Mouse (Mus musculus): ENCODE measurements around the gene Gdf1. TPM values are rescaled to one million over a fixed set of nuclear protein-coding genes. Genes with fewer than 3 reads are reported as not detected.

Gdf1 gene
- total and polyA plus RNA-seq, 3 experiments: 0.14 TPM; not detected in 2

DNA sequence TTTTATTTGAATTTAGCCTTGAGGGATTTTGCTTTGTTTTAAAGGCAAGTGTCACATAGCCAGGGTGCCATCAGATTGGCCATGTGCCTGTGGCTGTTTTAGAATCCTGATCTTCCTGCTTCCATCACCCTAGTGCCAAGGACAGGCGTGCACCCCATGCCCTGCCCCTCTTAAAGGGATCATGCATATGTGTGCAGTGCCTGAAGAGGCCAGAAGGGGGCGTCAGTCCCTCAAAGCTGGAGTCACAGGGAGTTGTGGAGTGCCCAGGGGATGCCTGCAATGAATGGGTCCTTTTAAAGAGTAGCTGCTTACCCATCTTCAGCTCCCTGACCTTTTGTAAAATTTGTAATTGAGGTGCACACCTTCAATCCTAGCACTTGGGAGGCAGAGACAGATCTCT lies 20.3 kb upstream of the Gdf1 start:
- Histone ChIP-seq H3K79me2 (replicated peaks; ENCODE audit: control insufficient read depth, insufficient read depth, low read length) (no peaks in the 10 kb centered on the region), H3K36me3 (ENCODE audit: control insufficient read depth, insufficient read depth, low read length) (no peaks in the 10 kb centered on the region), H3K4me3 (no peak overlapping the region), H3K27ac (no peak overlapping the region), H3K4me1 (ENCODE audit: control insufficient read depth, insufficient read depth, low read length) (0 out of 2 replicates have a peak, but pooled peaks cover 2% of the 10 kb centered on the region), H3K9ac (ENCODE audit: low read depth, low read length) (no peak overlapping the region), H3K27me3 (ENCODE audit: control insufficient read depth, insufficient read depth, low read length) (no peaks in the 10 kb centered on the region)
- no peak for DNase-seq
- TF ChIP-seq EP300 (IDR thresholded peaks at IDR 0.05; ENCODE audit: insufficient read depth, low read depth, low read length): no peak
- peak; percentile 67 for TF ChIP-seq CTCF (IDR thresholded peaks at IDR 0.05)
- no peak for TF ChIP-seq POLR2A (IDR thresholded peaks at IDR 0.05; ENCODE audit: insufficient read depth, low read depth, low read length)
- intact Hi-C loops (cut with DNase I): no loop called here
- 38% methylated on average over 2 of the region's 2 CpGs for WGBS

DNA sequence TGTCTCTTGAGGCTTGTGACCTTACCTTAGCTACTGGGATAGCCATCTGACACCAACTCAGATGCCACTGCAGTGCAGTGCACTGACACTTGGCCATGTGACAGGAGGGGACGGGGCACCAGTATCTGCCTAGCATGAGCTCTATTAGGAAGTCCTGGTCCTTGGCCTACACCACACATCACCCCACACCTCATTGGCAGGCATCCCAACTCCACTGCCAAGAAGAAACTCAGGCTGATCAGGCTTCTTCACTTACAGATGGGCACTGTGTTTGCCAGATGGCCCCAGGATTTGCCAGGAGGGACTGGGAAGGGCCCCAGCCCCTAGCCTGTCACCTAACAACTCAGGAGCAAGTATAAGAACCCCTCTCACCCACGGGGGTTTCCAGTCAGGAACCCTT lies 16.2 kb upstream of the Gdf1 start:
- H3K36me3 ChIP-seq (ENCODE audit: control insufficient read depth, insufficient read depth, low read length): no peaks in the 10 kb centered on the region
- intact Hi-C loops (cut with DNase I): no loop called here
- 41% methylated on average over 2 of the region's 2 CpGs for WGBS
- no peak overlapping the region for H3K4me3 ChIP-seq
- H3K27me3 ChIP-seq (ENCODE audit: control insufficient read depth, insufficient read depth, low read length): no peaks in the 10 kb centered on the region
- no peaks in the 10 kb centered on the region for H3K79me2 ChIP-seq (replicated peaks; ENCODE audit: control insufficient read depth, insufficient read depth, low read length)
- H3K9ac ChIP-seq (ENCODE audit: low read depth, low read length): no peak overlapping the region
- no peak overlapping the region for H3K27ac ChIP-seq
- H3K4me1 ChIP-seq (ENCODE audit: control insufficient read depth, insufficient read depth, low read length): no peaks in the 10 kb centered on the region
- TF ChIP-seq EP300 (IDR thresholded peaks at IDR 0.05; ENCODE audit: insufficient read depth, low read depth, low read length) (no peak), POLR2A (IDR thresholded peaks at IDR 0.05; ENCODE audit: insufficient read depth, low read depth, low read length) (0 out of 2 replicates have a peak, but pooled peaks have one; percentile 20)
- DNase-seq: peak in 1 of 2 experiments; percentile 33

DNA sequence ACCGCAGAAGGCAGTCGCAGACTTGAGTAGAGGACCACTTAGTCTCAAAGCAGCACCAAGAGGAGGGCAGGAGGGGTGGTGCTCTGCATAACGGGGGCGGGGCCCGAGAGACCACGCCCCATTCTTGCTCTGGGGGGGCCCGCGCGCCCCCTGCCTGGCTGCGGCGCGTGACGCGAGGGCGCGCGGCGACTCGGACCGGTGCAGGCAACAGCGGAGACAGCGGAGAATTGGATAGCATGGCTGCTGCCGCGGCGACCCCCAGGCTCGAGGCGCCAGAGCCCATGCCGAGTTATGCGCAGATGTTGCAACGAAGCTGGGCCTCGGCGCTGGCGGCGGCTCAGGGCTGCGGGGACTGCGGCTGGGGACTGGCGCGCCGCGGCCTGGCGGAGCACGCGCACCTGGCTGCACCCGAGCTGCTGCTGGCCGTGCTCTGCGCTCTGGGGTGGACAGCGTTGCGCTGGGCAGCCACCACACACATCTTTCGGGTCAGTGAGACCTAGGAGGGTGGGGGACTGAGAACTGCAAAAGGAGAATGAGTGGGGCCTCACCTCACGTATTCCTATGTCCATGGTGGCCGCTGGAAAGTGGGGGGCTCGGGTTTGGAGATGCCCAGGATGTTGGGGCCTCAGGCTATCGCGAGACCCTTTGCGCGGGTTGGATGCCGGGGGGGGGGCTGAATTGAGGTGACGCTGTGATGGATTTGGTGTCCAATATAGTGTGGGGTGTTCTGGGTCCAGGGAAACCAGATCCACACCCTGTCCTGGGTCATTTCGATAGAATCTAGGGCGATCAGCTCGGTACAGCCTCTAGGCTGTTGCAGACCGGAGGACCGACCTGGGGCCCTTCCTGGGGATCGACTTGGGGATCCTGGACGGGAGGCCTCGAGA lies 13.8 kb upstream of the Gdf1 start, which contains the start of gene Cers1:
Cers1 (plus strand) TSS at position 152 of the 887 bp plus-strand sequence.
- Histone ChIP-seq H3K36me3 (ENCODE audit: control insufficient read depth, insufficient read depth, low read length) (no peaks in the 10 kb centered on the region), H3K4me1 (ENCODE audit: control insufficient read depth, insufficient read depth, low read length) (no peaks in the 10 kb centered on the region), H3K27me3 (ENCODE audit: control insufficient read depth, insufficient read depth, low read length) (no peaks in the 10 kb centered on the region), H3K79me2 (replicated peaks; ENCODE audit: control insufficient read depth, insufficient read depth, low read length) (no peaks in the 10 kb centered on the region), H3K27ac (no peak within 1 kb of the TSS), H3K9ac (ENCODE audit: low read depth, low read length) (peak within 1 kb of the TSS; percentile 68), H3K4me3 (peak within 1 kb of the TSS; percentile 53)
- WGBS: 6% methylated on average over 66 of the region's 66 CpGs
- no peak for TF ChIP-seq POLR2A (IDR thresholded peaks at IDR 0.05; ENCODE audit: insufficient read depth, low read depth, low read length)
- no peak for TF ChIP-seq EP300 (IDR thresholded peaks at IDR 0.05; ENCODE audit: insufficient read depth, low read depth, low read length)
- no peak for TF ChIP-seq CTCF (IDR thresholded peaks at IDR 0.05)
- DNase-seq: peak; percentile 71 to 72
- intact Hi-C loops (cut with DNase I): no loop called here

DNA sequence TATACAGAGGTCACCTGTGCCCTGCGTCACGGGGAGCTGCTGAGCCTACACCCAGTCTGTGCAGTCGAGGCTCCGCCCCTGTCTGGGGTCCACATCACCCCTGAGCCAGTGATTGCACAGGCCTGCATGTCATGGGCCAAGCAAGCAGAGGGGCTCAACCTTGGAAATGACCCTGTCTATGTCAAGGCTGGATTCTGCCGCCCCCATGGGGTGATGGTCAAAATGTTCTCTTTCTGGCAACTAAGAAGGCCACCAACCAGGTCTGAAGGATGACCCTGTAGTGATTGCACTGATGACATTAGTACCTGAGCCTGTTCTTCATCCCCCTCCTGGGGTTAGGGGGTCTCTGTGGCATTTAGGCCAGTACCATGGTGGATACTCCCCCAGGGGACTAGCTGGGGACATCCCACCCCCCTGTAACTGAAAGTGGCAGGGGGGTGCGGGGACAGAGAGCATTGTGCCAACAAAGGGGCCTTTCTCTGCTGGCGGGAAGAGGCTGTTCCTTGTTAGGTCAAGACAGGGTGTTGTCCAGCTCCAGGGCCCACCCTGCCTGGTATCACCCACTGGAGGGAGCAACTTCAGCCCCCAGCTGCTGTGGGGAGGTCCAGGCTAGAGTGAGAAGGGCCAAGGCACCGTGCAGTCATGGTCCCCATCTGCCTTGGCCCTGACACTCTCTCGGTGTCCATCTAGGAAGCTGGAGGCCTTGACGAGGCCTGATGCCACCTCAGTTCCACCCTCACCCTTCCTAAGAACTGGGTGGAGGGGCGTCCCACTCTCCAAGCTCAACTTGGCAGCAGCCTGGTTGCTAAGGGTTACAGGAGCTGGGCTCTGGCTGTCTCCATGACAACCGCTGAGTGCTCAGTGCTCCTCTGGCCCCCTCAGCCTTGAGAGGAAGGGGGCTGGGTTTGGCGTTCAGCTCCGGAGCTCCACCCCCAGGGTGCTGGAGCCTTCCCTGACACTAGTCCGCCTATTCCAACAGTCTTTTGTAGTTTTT lies 12.8 kb upstream of the Gdf1 start:
- H3K36me3 ChIP-seq (ENCODE audit: control insufficient read depth, insufficient read depth, low read length): no peaks in the 10 kb centered on the region
- DNase-seq: no peak
- intact Hi-C loops (cut with DNase I): no loop called here
- H3K9ac ChIP-seq (ENCODE audit: low read depth, low read length): no peak overlapping the region
- TF ChIP-seq CTCF (IDR thresholded peaks at IDR 0.05): no peak
- no peak for TF ChIP-seq POLR2A (IDR thresholded peaks at IDR 0.05; ENCODE audit: insufficient read depth, low read depth, low read length)
- no peak for TF ChIP-seq EP300 (IDR thresholded peaks at IDR 0.05; ENCODE audit: insufficient read depth, low read depth, low read length)
- no peaks in the 10 kb centered on the region for H3K4me1 ChIP-seq (ENCODE audit: control insufficient read depth, insufficient read depth, low read length)
- WGBS: 35% methylated on average over 15 of the region's 15 CpGs
- no peak overlapping the region; the same call in 1 of the 2 replicates for H3K4me3 ChIP-seq
- no peaks in the 10 kb centered on the region for H3K27me3 ChIP-seq (ENCODE audit: control insufficient read depth, insufficient read depth, low read length)
- no peak overlapping the region for H3K27ac ChIP-seq
- no peaks in the 10 kb centered on the region for H3K79me2 ChIP-seq (replicated peaks; ENCODE audit: control insufficient read depth, insufficient read depth, low read length)

DNA sequence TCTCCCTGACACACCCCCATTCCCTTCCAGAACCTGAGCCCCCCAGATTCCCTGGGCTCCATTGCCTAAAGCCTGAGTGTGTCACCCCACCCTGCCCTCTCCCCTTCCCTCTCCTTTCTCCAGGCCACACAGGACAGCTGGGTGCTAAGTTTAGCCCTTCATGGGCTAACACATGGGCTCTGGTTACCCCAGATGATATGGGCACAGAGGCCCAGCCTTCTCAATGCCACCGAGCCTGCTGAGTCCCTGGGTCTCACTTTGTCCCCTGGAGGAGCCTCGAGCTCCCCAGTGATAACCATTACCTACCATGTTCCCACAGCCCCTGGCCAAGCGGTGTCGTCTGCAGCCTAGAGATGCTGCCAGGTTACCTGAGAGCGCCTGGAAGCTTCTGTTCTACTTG lies 11.7 kb upstream of the Gdf1 start:
- no peak for DNase-seq
- H3K27ac ChIP-seq: no peak overlapping the region
- no peak overlapping the region for H3K9ac ChIP-seq (ENCODE audit: low read depth, low read length)
- H3K4me3 ChIP-seq: no peak overlapping the region
- H3K79me2 ChIP-seq (replicated peaks; ENCODE audit: control insufficient read depth, insufficient read depth, low read length): no peaks in the 10 kb centered on the region
- intact Hi-C loops (cut with DNase I): no loop called here
- H3K36me3 ChIP-seq (ENCODE audit: control insufficient read depth, insufficient read depth, low read length): no peaks in the 10 kb centered on the region
- no peaks in the 10 kb centered on the region for H3K27me3 ChIP-seq (ENCODE audit: control insufficient read depth, insufficient read depth, low read length)
- no peaks in the 10 kb centered on the region for H3K4me1 ChIP-seq (ENCODE audit: control insufficient read depth, insufficient read depth, low read length)
- 87% methylated on average over 5 of the region's 5 CpGs for WGBS
- TF ChIP-seq EP300 (IDR thresholded peaks at IDR 0.05; ENCODE audit: insufficient read depth, low read depth, low read length) (no peak), POLR2A (IDR thresholded peaks at IDR 0.05; ENCODE audit: insufficient read depth, low read depth, low read length) (no peak), CTCF (IDR thresholded peaks at IDR 0.05) (no peak)

All from heart, adult 2 months (tissue).